Mouse (Mus musculus) stomach, embryonic 16.5 days (tissue): ENCODE results near the gene Slc25a43. TPM values are rescaled to one million over a fixed set of nuclear protein-coding genes. Genes with fewer than 3 reads are reported as not detected.

ENCODE experiments used
- ATAC-seq: fragments of 200-750 bp; cut with Nextera tagmentation; 2 replicates; pipeline ENCODE4 v1.8.0; 2017; ENCODE audit warnings: moderate number of reproducible peaks, moderate TSS enrichment; ENCODE audit not compliant: insufficient read depth, low FRiP score
- H3K27ac ChIP-seq: fragments of 300-500 bp; sonication (generic); 2 replicates; pipeline ENCODE4 v1.5.1; 2014; ENCODE audit warnings: low read length
- H3K27me3 ChIP-seq: fragments of 300-500 bp; sonication (generic); 2 replicates; pipeline ENCODE4 v1.6.1; 2014; ENCODE audit warnings: low read length, control low read depth, mixed read lengths; ENCODE audit not compliant: control insufficient read depth, insufficient read depth
- H3K36me3 ChIP-seq: fragments of 300-500 bp; sonication (generic); 2 replicates; pipeline ENCODE4 v1.6.1; 2014; ENCODE audit warnings: low read length; ENCODE audit not compliant: control insufficient read depth, insufficient read depth
- H3K4me1 ChIP-seq: fragments of 300-500 bp; sonication (generic); 2 replicates; pipeline ENCODE4 v1.6.1; 2014; ENCODE audit warnings: low read length, control low read depth, mixed read lengths; ENCODE audit not compliant: control insufficient read depth, insufficient read depth
- H3K4me2 ChIP-seq: fragments of 300-500 bp; sonication (generic); 2 replicates; pipeline ENCODE4 v1.6.1; 2014; ENCODE audit warnings: low read depth, low read length, mixed read lengths
- H3K4me3 ChIP-seq: fragments of 300-500 bp; sonication (generic); replicated peaks from 2 replicates; pipeline ENCODE4 v1.5.1; 2014; ENCODE audit warnings: mild to moderate bottlenecking, low read length
- H3K9ac ChIP-seq: fragments of 300-500 bp; sonication (generic); 2 replicates; pipeline ENCODE4 v1.6.1; 2014; ENCODE audit warnings: low read length
- H3K9me3 ChIP-seq: fragments of 300-500 bp; sonication (generic); replicated peaks from 2 replicates; pipeline ENCODE4 v1.6.1; 2016; ENCODE audit warnings: low read length, control low read depth; ENCODE audit not compliant: control insufficient read depth
- WGBS: fragments of 180-500 bp; shearing (Covaris S2); extraction: QIAGEN DNeasy Blood & Tissue Kit; methylation state at CpG from one replicate; pipeline ENCODE4 v1.1.7; 2014; 5-methylcytosine and 5-hydroxymethylcytosine counted together
- polyA plus RNA-seq: library from polyadenylated mRNA; unstranded; fragments of >200 nt; fragmentation: Nextera tagmentation; extraction: Ambion mirVana; gene quantifications from 2 replicates; pipeline ENCODE4 v1.2.1, GENCODE M21; 2015

Gene Slc25a43
- polyA plus RNA-seq, 1 experiment from 2014 or later: 1.6 TPM

DNA sequence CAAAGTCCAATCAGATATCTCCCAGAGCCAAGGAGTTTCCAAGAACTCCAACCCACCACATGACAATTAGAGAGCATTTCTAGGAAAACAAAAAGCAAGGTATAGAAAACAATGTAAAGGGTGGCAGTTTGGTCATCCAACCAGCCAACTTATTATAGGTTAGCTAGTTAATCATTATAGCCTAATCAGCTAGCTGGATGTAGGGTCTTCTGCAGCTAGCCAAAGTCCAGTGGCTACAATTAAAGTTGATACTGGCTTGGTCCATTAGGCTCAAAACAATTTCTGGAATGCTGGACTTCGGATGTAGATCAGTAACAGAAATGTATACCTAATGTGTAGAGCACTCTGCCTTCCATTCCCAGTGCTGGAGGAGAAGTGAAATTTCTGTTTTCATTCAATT, 7.1 kb downstream of the Slc25a43 start:
- no peak overlapping the region for H3K27ac ChIP-seq
- H3K4me1 ChIP-seq: no peaks in the 10 kb centered on the region
- H3K27me3 ChIP-seq: no peaks in the 10 kb centered on the region
- H3K4me2 ChIP-seq: no peak overlapping the region
- no peak overlapping the region for H3K4me3 ChIP-seq
- no peaks in the 10 kb centered on the region for H3K36me3 ChIP-seq
- WGBS: 50% methylated on average over 1 of the region's 1 CpGs
- ATAC-seq: no peak
- H3K9me3 ChIP-seq: no peaks in the 10 kb centered on the region
- H3K9ac ChIP-seq: no peak overlapping the region

- H3K36me3 ChIP-seq: no peaks in the 10 kb centered on the region
- H3K4me3 ChIP-seq: no peak overlapping the region
- no peaks in the 10 kb centered on the region for H3K27me3 ChIP-seq
- no peak overlapping the region for H3K4me2 ChIP-seq
- ATAC-seq: no peak
- WGBS: 81% methylated on average over 3 of the region's 3 CpGs
- no peak overlapping the region for H3K27ac ChIP-seq
- no peak overlapping the region for H3K9ac ChIP-seq
- H3K9me3 ChIP-seq: no peaks in the 10 kb centered on the region
- H3K4me1 ChIP-seq: no peaks in the 10 kb centered on the region
These were observed 9.1 kb downstream of the Slc25a43 start for GRCm38 (mm10) chrX:36752586-36752985.

- H3K4me3 ChIP-seq: no peak overlapping the region
- no peak overlapping the region for H3K9ac ChIP-seq
- no peaks in the 10 kb centered on the region for H3K9me3 ChIP-seq
- WGBS: 73% methylated on average over 7 of the region's 7 CpGs
- no peaks in the 10 kb centered on the region for H3K4me1 ChIP-seq
- ATAC-seq: no peak
- H3K36me3 ChIP-seq: no peaks in the 10 kb centered on the region
- no peak overlapping the region for H3K27ac ChIP-seq
- no peaks in the 10 kb centered on the region for H3K27me3 ChIP-seq
- no peak overlapping the region for H3K4me2 ChIP-seq
These were observed 14.5 kb downstream of the Slc25a43 start for GRCm38 (mm10) chrX:36757796-36758472.

DNA sequence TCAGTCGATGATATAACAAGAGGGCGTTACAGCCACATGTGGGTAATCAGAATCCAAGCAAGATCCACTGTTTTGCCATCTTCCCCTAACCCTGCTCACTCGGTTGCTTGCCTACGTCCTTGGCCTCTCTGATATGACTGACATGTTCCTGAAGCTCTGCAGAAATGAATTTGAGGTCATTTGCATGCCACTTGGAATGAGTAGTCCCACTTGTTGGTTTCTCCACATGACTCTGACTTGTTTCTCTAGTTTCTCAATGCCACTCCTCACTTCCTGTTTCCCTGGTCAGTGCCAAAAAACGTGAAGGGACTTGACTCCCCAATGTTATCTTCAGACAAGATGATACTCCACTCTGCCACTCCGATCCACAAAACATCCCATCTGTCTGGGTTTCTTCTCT, 15.1 kb downstream of the Slc25a43 start:
- Histone ChIP-seq H3K4me3 (no peak overlapping the region), H3K4me2 (no peak overlapping the region), H3K27me3 (no peaks in the 10 kb centered on the region), H3K9me3 (no peaks in the 10 kb centered on the region), H3K36me3 (no peaks in the 10 kb centered on the region), H3K27ac (no peak overlapping the region), H3K4me1 (no peaks in the 10 kb centered on the region), H3K9ac (no peak overlapping the region)
- no peak for ATAC-seq
- WGBS: 64% methylated on average over 6 of the region's 6 CpGs

GRCm38 (mm10) chrX:36760946-36761635, 17.6 kb downstream of the Slc25a43 start:
- no peak for ATAC-seq
- Histone ChIP-seq H3K27ac (no peak overlapping the region), H3K9me3 (no peaks in the 10 kb centered on the region), H3K36me3 (no peaks in the 10 kb centered on the region), H3K9ac (no peak overlapping the region), H3K4me2 (no peak overlapping the region), H3K4me3 (no peak overlapping the region), H3K27me3 (no peaks in the 10 kb centered on the region), H3K4me1 (no peaks in the 10 kb centered on the region)
- WGBS: 59% methylated on average over 6 of the region's 6 CpGs

GRCm38 (mm10) chrX:36762289-36762688, 18.8 kb downstream of the Slc25a43 start:
- H3K36me3 ChIP-seq: no peaks in the 10 kb centered on the region
- no peaks in the 10 kb centered on the region for H3K4me1 ChIP-seq
- no peak overlapping the region for H3K9ac ChIP-seq
- no peaks in the 10 kb centered on the region for H3K9me3 ChIP-seq
- H3K27me3 ChIP-seq: no peaks in the 10 kb centered on the region
- peak overlapping the region; percentile 57; the same call in 1 of the 2 replicates for H3K27ac ChIP-seq
- peak; percentile 47; the same call in 1 of the 2 replicates for ATAC-seq
- WGBS: 70% methylated on average over 5 of the region's 5 CpGs
- H3K4me2 ChIP-seq: no peak overlapping the region
- H3K4me3 ChIP-seq: no peak overlapping the region

GRCm38 (mm10) chrX:36762894-36763293, 19.4 kb downstream of the Slc25a43 start:
- H3K4me1 ChIP-seq: no peaks in the 10 kb centered on the region
- no peak for ATAC-seq
- no peak overlapping the region for H3K4me3 ChIP-seq
- H3K4me2 ChIP-seq: no peak overlapping the region
- H3K27ac ChIP-seq: no peak overlapping the region
- no peaks in the 10 kb centered on the region for H3K9me3 ChIP-seq
- no peak overlapping the region for H3K9ac ChIP-seq
- H3K27me3 ChIP-seq: no peaks in the 10 kb centered on the region
- no peaks in the 10 kb centered on the region for H3K36me3 ChIP-seq
- 52% methylated on average over 4 of the region's 4 CpGs for WGBS

DNA sequence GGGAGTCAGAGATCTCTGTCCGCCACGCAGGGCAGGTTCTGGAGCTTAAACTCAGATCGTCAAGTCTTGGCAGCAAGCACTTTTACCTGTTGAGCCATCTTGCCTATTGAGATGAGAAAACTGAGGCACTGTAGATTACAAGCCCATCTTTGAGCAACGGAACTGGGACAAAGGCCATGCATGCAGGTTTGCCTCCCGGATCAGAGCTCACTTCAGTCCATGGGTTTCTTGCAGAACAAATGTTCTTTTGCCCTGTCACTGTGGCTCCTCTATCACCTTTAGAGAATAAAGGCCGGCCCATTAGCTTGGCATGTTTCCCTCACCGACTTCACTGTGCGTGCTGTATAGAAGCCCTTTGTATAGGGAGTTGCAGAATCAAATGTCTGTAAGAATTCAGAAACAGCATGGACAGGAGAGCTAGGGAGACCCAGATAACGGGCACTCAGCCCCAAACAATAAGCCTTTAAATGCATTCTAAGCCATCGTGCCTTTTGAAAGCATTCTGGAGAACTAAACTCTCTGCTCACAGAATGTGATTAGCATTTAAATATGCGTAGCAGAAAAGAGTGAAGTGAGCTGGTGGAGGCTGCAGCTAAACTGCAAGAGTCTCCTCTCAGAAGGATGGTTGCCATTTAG, 20.0 kb downstream of the Slc25a43 start:
- no peak for ATAC-seq
- Histone ChIP-seq H3K4me2 (no peak overlapping the region), H3K9ac (no peak overlapping the region), H3K9me3 (no peaks in the 10 kb centered on the region), H3K36me3 (no peaks in the 10 kb centered on the region), H3K27me3 (no peaks in the 10 kb centered on the region), H3K27ac (no peak overlapping the region), H3K4me1 (no peaks in the 10 kb centered on the region), H3K4me3 (no peak overlapping the region)
- WGBS: 56% methylated on average over 11 of the region's 11 CpGs

DNA sequence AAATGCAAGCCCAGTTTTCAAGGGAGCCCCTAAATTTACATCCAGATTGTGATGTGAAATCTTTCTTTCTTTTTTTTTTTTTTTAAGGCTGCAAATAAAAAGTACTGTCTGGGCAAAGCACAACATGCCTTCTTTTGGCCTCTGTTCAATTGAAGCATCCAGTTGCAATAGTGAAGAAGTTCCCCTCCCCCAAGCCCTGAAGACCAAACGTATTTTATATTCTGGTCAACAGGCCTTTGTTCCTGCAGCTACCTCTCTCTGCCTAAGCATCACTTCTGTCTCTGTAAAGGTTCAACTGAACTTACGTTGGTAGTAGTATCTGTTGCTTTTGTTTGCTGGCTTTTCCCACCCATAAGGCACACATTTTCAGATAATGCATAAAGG, 20.5 kb downstream of the Slc25a43 start:
- no peaks in the 10 kb centered on the region for H3K27me3 ChIP-seq
- no peak overlapping the region for H3K9ac ChIP-seq
- H3K4me3 ChIP-seq: no peak overlapping the region
- ATAC-seq: no peak
- H3K4me1 ChIP-seq: no peaks in the 10 kb centered on the region
- no peak overlapping the region for H3K4me2 ChIP-seq
- H3K36me3 ChIP-seq: no peaks in the 10 kb centered on the region
- H3K9me3 ChIP-seq: no peaks in the 10 kb centered on the region
- no peak overlapping the region for H3K27ac ChIP-seq
- WGBS: 44% methylated on average over 2 of the region's 2 CpGs
